Mouse (Mus musculus) lung, adult 2 months (tissue): ENCODE measurements at regions not wholly inside any gene's neighbourhood (a gene's known extent, or its start where the extent isn't known, plus 50 kb on each side); places are given as distances from the start of the nearest gene placed in this dataset.
"Not testable (repeated sequence)": the region's sequence is repeated elsewhere in the genome, so short reads cannot be mapped to it uniquely, and the experiment has no call there.

Source experiments
- DNase-seq: peaks from one replicate; pipeline ENCODE4 v3.0.0; 2022
- H3K4me1 ChIP-seq: fragments of 200-500 bp; 2 replicates; pipeline ENCODE4 v1.6.1; 2011; ENCODE audit warnings: low read length; ENCODE audit not compliant: control insufficient read depth, insufficient read depth
- H3K4me3 ChIP-seq: fragments of 200-500 bp; replicated peaks from 2 replicates; pipeline ENCODE3; 2011; ENCODE audit warnings: low read depth, mild to moderate bottlenecking, control low read depth, low read length; ENCODE audit errors: extremely low read depth
- CTCF ChIP-seq: fragments of 200-500 bp; IDR thresholded peaks from 2 replicates; pipeline ENCODE4 v1.5.1; 2011; ENCODE audit warnings: mild to moderate bottlenecking, low read length, control low read depth; ENCODE audit not compliant: insufficient read depth
- POLR2A ChIP-seq: fragments of 200-500 bp; IDR thresholded peaks from 2 replicates; pipeline ENCODE4 v1.6.1; 2011; ENCODE audit warnings: low read depth, mild to moderate bottlenecking, control low read depth, low read length, borderline replicate concordance; ENCODE audit errors: extremely low read depth
- WGBS: fragments of 180-500 bp; shearing (Covaris S2); methylation state at CpG from one replicate; pipeline ENCODE4 v1.1.7; 2018; 5-methylcytosine and 5-hydroxymethylcytosine counted together

GRCm38 (mm10) chr3:133684747-133685146, 139.8 kb upstream of the Tet2 start:
- no peak overlapping the region for H3K4me3 ChIP-seq
- WGBS: 84% methylated on average over 3 of the region's 3 CpGs
- no peaks in the 10 kb centered on the region for H3K4me1 ChIP-seq
- no peak for DNase-seq
- TF ChIP-seq CTCF (no peak), POLR2A (no peak)

DNA sequence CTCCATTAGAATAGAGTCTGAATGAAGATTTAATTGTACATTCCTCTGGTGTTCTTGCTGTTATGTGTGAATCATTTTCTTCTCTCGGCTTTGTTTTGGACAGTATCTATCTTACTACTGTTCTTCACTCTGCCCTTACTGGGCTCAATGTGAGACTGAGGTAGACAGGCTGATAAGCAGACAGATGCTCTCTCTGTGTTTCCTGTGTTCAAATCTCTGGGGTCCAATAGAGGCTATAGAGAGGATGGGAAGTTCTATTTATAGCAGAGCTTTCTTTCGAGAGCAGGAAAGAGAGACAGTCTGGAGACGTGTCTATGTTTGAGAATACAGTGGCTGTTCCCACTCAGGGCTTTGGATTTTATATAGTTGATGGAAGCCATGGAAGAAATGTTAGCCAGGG, 140.5 kb upstream of the Tet2 start:
- WGBS: 37% methylated on average over 3 of the region's 3 CpGs

DNA sequence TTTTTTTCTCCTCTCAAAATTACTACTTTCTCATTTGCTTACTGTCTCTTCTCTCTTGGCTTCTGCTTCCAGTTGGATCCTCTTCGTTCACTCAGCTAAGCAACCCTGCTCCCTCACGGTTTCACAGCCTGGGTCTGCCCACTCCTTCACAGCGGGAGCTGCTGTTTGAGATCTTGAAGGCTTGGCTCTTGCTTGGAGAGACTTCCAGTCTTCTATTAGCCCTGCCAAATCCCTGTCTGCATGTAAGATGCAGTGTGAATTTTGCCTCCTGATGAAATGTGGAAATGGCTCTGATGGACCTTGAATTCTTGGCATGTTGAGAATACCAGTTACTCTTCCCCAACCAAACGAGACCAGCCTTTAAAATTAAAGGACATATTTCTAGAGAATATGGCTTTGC, 149.1 kb upstream of the Tet2 start:
- WGBS: 35% methylated on average over 4 of the region's 4 CpGs
- DNase-seq: no peak
- no peak for TF ChIP-seq POLR2A
- Histone ChIP-seq H3K4me3 (no peak overlapping the region), H3K4me1 (no peaks in the 10 kb centered on the region)

More for the DNA sequence above, 140.5 kb upstream of the Tet2 start:
- DNase-seq: no peak
- Histone ChIP-seq H3K4me3 (no peak overlapping the region), H3K4me1 (no peaks in the 10 kb centered on the region)
- TF ChIP-seq POLR2A (no peak), CTCF (no peak)

DNA sequence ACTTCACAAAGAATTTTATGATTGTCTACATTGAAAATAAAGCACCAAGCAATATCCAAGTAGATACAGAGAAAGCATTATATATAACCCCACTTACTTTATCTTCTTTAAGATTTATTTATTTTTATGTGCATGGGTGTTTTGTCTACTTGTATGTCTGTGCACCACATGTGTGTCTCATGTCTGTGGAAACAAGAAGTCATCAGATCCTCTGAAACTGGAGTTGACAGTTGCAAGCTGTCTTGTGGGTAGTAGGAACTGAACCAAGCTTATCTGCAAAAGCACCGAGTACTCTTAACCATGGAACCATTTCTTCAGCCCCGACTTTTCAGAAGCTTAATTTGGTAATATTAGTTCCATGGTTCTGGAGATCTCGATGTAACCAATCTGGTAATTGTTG, 151.2 kb upstream of the Tet2 start:
- no peak for DNase-seq
- H3K4me3 ChIP-seq: no peak overlapping the region
- H3K4me1 ChIP-seq: no peaks in the 10 kb centered on the region
- 82% methylated on average over 3 of the region's 3 CpGs for WGBS
- TF ChIP-seq POLR2A (no peak), CTCF (no peak)

- H3K4me1 ChIP-seq, H3K4me3 ChIP-seq, DNase-seq: not testable (repeated sequence)
These were observed 159.9 kb upstream of the Tet2 start for GRCm38 (mm10) chr3:133704849-133705248.

DNA sequence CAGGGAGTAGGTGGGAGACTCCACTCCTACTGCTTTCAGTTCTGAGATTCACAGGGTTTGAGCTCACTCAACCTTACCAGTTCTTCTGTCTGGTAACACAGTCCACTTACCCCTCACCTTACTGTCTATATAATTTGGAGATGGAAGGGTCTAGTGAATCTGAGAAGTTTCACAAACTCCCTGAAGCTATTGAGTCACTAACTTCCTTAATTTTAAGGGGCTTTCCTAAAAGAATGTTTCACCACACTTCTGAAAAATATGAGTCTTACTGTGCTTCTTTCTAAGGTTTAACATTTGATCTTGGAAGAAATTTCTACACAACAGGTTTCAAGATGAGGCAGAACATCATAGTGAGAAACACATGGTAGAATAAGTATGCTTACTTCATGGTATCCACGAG, 166.6 kb upstream of the Tet2 start:
- H3K4me3 ChIP-seq: no peak overlapping the region
- H3K4me1 ChIP-seq: no peaks in the 10 kb centered on the region
- 44% methylated on average over 1 of the region's 1 CpGs for WGBS
- no peak for DNase-seq
- TF ChIP-seq CTCF (no peak), POLR2A (no peak)

DNA sequence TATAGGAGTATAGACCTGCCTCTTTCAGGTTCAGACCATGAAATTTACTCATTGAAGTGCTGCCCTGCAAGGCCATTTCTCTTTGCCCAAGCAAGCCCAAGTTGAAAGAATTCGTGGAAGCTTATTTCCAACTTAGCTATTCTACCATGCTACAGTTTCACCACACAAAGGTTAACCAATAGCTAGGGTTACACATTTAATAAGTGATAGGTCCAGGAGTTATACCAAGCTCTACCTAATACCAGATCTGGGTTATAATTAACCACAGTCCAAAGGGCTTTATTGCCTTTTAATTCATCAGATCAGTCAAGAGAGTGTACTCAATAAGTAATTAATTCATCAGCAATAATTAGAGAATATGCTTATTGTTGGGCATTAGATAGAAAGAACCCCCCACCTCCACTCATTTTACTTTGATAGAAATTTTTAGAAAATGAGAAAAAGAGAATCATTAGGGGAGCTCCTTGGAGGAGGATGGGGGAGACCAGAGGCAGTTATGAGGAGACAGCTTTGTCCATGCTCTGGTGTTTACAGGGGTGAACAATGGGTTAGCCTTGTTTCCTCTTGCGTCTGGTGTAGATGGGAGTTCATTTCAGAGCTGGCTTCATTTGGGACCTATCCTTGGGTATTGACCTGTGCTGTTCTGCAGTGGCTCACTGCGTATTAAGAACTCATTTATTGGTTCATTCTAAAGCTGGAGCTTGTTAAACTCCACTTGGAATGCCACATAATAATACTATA, 177.8 kb upstream of the Tet2 start:
- WGBS: 78% methylated on average over 3 of the region's 3 CpGs
- TF ChIP-seq CTCF: no peak
- no peak for TF ChIP-seq POLR2A
- Histone ChIP-seq H3K4me1 (no peaks in the 10 kb centered on the region), H3K4me3 (no peak overlapping the region)
- DNase-seq: no peak

DNA sequence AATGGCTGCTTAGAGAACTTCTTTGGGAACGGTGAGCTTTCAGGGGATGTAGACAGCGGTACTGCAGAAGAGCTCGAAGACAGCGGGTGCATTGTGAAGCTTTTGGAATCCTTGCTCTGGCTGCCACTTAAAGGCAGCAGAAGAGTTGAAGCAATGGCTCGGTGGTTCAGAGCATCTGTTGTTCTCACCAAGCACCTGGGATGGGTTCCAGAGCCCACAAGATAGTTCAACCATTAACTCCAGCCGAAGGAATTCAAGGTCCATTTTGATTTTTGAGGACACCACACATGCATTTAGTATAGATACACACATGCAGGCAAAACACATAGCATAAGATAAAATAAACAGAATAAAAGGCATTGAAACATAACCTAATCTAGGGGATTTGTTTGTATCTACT, 181.9 kb upstream of the Tet2 start:
- no peaks in the 10 kb centered on the region for H3K4me1 ChIP-seq
- TF ChIP-seq POLR2A (no peak), CTCF (no peak)
- H3K4me3 ChIP-seq: no peak overlapping the region
- WGBS: 84% methylated on average over 6 of the region's 6 CpGs
- DNase-seq: no peak

- Histone ChIP-seq H3K4me3 (no peak overlapping the region), H3K4me1 (no peaks in the 10 kb centered on the region)
- DNase-seq: no peak
- TF ChIP-seq POLR2A (no peak), CTCF (no peak)
- 39% methylated on average over 1 of the region's 1 CpGs for WGBS
These were observed 190.7 kb upstream of the Tet2 start for GRCm38 (mm10) chr3:133735603-133736002.

- no peak for DNase-seq
- Histone ChIP-seq H3K4me3 (no peak overlapping the region), H3K4me1 (no peaks in the 10 kb centered on the region)
- TF ChIP-seq POLR2A (no peak), CTCF (no peak)
- WGBS: 84% methylated on average over 2 of the region's 2 CpGs
These were observed 194.0 kb upstream of the Tet2 start for GRCm38 (mm10) chr3:133738936-133739335.
